Mouse (Mus musculus) thymus, postnatal 10 days (tissue): ENCODE data around the gene Ceacam10.
A peak's percentile ranks its signal among the peaks of the same experiment; 100 is the strongest.
"Not testable (repeated sequence)": the region's sequence is repeated elsewhere in the genome, so short reads cannot be mapped to it uniquely, and the experiment has no call there.

Experiments
- DNase-seq, 2 experiments: peaks; one replicate each; pipeline ENCODE4 v3.0.0; 2021; ENCODE audit warnings: low spot score in 2 of 2

Ceacam10 gene

GRCm38 (mm10) chr7:24776918-24777317 lies at the start of gene Ceacam10:
Gene Ceacam10, plus strand, starts transcription at chr7:24777206.
- DNase-seq: not testable (repeated sequence)

GRCm38 (mm10) chr7:24735970-24736670 lies 40.9 kb upstream of the Ceacam10 start:
- no peak for DNase-seq

DNA sequence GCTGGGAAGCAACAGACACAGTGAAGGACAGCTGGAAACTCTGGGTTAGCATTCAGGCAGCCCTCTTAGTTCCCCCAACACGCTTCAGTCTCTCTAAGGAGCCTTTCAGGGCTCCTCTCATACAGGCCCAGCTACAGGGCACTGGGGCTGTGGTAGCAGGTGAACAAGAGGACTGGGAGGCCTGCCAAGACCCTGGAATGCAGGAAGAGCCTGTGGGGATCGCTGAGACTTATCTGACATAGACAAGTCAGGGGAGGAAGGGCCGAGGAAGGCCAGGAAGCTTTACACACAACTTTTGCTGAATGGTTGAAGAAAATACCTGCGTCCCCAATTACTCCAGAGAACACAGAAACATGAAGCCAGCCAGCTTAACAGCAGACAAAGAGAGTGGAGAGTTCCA lies 26.3 kb upstream of the Ceacam10 start:
- DNase-seq: no peak

DNA sequence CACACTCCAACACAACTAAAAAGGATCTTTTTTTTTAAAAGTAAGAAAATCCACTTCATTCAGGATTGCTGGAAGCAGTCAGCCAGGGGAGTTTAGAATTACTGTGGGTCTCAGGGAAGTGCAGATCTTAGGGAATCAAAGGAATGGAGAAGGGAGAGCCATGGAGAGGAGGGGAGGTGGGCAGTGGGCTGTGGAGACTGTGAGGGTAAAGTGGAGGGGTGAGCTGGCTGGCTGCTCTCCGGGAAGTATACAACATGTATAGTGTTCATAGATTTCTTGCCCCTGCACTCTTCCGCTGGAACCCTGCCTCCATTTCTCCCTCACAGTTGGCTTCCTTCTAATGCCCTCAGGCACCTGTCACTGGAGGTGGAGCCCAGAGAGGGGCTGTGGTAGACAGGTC lies 25.4 kb upstream of the Ceacam10 start:
- no peak for DNase-seq

DNA sequence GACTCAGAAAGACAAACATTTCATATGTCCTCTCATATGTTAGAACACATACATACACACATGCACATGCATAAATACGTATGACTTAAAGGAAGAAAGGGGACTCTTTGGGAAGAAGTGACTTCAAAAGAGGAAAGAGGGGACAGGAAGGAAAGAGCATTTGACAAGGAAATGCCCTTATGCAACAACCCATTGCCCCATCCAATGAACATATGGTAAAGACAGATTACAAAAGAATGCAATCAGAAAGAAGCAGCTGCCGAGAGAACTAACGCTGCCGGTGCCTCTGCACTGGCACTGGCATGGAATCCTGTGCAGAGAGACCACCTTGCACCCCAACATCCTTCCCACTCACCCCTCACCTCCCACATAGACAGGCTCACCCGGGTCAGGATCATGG lies 23.5 kb upstream of the Ceacam10 start:
- no peak for DNase-seq

GRCm38 (mm10) chr7:24758520-24758919 lies 18.5 kb upstream of the Ceacam10 start:
- DNase-seq: no peak

GRCm38 (mm10) chr7:24760211-24760610 lies 16.8 kb upstream of the Ceacam10 start, which contains the start of gene Cd177:
Gene Cd177, minus strand, starts transcription at chr7:24760311.
- no peak for DNase-seq

DNA sequence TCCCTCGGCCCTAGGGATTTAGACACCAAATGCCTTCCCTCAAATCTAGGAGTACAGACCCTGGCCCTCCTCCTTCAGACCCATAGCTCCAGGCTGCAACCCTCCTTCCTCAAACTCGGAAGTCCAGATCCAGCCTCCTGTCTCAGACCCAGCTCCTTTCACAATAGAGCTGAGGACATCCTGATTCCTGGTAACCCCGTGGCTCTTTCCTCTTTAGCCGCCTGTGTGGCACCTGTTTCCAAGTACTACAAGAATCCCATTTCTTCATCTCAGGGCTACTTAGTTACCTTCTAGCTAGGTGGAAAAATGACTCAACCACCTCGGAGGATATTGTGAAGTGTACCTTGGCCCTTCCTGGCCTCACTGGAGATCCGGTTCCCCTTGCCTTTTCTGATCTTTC lies 15.8 kb upstream of the Ceacam10 start:
- DNase-seq: no peak

DNA sequence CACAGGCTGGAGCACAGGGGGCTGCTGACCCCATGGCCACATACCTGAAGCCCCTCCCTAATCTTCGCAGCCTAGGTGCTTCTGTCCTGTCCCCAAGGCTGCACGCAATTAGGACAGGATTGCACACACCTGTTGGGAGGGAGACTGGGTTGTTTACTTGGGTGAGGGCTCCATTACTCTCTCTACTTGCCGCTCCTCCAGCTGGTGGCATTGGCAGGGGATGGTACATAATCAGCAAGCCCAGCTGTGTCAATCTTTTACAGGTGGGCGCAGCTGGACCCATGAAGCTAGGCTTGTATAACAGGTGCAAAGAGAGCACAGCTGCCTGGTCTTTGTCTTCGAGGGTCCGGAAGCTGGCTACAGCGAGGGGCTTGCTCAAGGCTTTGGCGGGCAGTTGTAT lies 14.4 kb upstream of the Ceacam10 start:
- no peak for DNase-seq

DNA sequence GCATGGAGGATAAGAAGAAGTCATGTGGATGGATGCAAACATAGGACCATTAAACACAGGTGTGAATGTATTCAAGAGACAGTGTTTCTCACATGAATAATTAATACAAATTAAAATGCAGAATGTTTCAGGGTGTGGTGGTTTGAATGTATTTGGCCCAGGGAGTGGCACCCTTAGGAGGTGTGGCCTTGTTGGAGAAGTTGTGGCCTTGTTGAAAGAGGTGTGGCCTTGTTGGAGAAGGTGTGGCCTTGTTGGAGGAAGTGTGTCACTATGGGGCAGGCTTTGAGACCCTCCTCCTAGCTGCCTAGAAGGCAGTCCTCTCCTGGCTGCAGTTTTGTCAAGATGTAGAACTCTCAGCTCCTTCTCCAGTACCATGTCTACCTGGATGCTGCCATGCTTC lies 5.6 kb upstream of the Ceacam10 start:
- DNase-seq: no peak

- no peak for DNase-seq
Observed at GRCm38 (mm10) chr7:24773942-24774535, 3.0 kb upstream of the Ceacam10 start.

DNA sequence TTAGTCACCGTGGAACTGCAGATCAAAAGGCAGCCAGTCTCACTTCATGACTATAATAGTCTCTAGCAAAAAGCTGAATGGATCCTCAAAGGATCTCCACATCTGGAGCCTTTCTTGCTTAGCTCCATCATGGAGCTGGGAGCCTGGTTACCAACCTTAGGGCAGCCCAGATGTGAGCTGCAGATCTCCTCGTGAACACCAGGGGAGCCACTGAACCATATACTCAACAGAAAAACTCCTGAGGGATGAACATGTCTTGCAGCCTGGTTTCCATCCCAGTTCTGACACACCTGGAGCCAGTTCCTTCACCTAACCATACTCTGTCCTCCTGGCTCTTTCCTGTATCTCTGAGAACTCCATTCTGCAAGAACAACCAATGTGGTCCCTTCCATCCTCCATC lies 861 bp upstream of the Ceacam10 start:
- no peak for DNase-seq

DNA sequence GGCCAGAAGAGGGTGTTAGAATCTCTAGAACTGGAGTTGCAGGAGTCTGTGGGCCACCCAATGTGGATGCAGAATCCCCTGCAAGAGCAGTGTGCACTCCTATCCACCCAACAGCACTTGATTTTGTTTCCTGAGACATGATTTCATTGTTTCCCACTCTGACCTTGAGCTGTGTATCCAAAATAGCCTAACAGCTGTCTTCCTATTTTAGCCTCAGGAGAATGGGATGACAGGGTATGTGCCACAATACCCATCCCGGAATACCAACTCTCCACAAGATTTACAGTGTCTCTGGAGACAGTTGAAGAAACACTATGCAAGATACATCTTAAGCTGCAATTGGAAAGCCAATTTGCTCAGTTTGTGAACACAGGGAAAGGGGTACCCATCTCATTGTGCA lies 20.9 kb downstream of the Ceacam10 start:
- DNase-seq: no peak

GRCm38 (mm10) chr7:24802149-24802767 lies 25.3 kb downstream of the Ceacam10 start:
- no peak for DNase-seq

DNA sequence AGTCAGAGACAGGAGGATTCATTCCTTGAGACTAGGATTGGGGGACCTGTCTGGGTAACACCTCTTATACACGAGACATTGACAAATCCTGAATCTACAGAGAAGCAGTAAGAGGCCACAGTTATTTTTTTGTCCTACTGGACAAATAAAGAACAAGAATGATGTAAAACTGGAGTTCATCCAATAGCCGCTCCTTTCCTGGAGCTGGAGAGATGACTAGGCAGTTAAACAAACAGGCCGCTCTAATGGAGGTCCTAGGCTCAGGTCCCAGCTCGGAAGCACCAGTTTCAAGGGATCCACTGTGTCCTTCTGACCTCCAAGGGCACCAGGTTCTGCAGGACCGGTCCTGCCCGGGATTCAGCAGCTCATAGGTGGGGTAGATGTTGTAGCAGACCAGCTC lies 27.8 kb downstream of the Ceacam10 start:
- no peak for DNase-seq

DNA sequence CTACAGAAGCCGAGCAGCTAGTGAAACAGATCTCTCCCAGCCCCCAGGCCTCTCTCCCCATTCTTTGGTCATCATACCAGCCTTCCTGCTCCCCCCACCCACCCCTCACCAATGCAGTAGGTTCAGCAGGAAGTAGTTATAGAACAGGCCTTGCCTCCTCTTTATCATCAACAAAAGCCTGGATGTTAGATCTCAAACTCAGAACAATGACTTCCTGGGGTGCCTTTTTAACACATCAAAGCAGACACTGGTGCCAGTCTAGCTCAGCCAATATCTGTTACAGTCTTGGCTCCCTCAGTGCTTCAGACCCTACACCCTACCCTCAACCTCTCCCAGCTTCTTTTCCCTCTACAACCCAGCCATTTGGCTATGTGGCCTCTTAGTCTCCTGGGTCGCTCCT lies 32.0 kb downstream of the Ceacam10 start:
- no peak for DNase-seq

GRCm38 (mm10) chr7:24817502-24817901 lies 40.5 kb downstream of the Ceacam10 start:
- peak; percentile 49 to 69 for DNase-seq

DNA sequence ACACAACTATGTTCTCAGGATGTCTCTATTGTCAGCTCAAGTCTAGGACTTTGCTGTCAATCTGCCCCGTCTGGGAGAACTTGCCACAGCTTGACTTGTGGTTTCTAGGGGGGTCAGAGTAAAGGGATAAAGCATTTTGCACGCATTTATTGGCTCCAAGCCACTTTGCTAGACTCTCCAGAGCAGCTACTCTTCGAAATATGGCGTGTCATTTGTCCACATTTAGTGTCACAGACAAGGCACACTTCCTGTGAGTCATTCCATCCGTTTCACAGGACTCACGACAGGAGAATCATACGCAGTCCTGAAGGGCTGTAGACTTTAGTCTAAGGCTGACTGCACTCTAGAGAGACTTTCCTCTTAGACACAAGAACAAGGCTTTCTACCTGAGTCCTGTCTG lies 47.4 kb downstream of the Ceacam10 start:
- no peak for DNase-seq

DNA sequence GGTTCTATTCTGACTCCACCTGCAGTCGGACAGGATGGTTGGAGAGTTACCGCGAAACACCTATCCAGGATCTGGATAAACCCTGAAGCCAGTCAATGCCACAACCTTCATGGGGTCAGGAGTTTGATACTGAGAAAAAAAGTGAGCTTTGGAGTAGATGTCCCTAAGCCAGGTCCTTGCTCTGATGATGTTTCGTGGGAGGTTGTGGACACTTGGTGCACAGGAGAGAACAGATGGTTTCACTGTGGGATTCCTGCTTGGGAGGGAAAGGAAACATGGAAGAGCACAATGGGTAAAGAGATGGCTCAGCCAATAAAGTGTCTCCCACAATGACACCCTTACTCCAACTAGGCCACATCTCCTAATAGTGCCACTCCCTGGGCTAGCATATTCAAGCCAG lies 50.2 kb downstream of the Ceacam10 start:
- no peak for DNase-seq
